Mouse (Mus musculus) heart, embryonic 16.5 days (tissue): ENCODE data around the gene 4930590J08Rik. TPM values are rescaled to one million over a fixed set of nuclear protein-coding genes. Genes with fewer than 3 reads are reported as not detected.
A peak's percentile ranks its signal among the peaks of the same experiment; 100 is the strongest.
"Not testable (repeated sequence)": the region's sequence is repeated elsewhere in the genome, so short reads cannot be mapped to it uniquely, and the experiment has no call there.

Experiments
- ATAC-seq: fragments of 200-750 bp; cut with Nextera tagmentation; replicated peaks from 2 replicates; pipeline ENCODE4 v1.8.0; 2017; ENCODE audit warnings: moderate number of reproducible peaks; ENCODE audit not compliant: insufficient read depth, low FRiP score; ENCODE audit errors: extremely low read depth
- H3K27ac ChIP-seq: fragments of 300-500 bp; sonication (generic); 2 replicates; pipeline ENCODE4 v1.5.1; 2014; ENCODE audit warnings: mild to moderate bottlenecking, low read length, control low read depth, moderate library complexity
- H3K27me3 ChIP-seq: fragments of 300-500 bp; sonication (generic); 2 replicates; pipeline ENCODE4 v1.6.1; 2014; ENCODE audit warnings: low read length, mixed read lengths; ENCODE audit not compliant: control insufficient read depth, insufficient read depth
- H3K36me3 ChIP-seq: fragments of 300-500 bp; sonication (generic); 2 replicates; pipeline ENCODE4 v1.6.1; 2014; ENCODE audit not compliant: control insufficient read depth, insufficient read depth
- H3K4me1 ChIP-seq: fragments of 300-500 bp; sonication (generic); 2 replicates; pipeline ENCODE4 v1.6.1; 2014; ENCODE audit warnings: low read length, mixed read lengths; ENCODE audit not compliant: control insufficient read depth, insufficient read depth
- H3K4me2 ChIP-seq: fragments of 300-500 bp; sonication (generic); 2 replicates; pipeline ENCODE4 v1.6.1; 2014; ENCODE audit warnings: low read depth, mild to moderate bottlenecking, control low read depth, low read length
- H3K4me3 ChIP-seq: fragments of 300-500 bp; sonication (generic); 2 replicates; pipeline ENCODE4 v1.5.1; 2014; ENCODE audit warnings: mild to moderate bottlenecking, control low read depth, low read length
- H3K9ac ChIP-seq: fragments of 300-500 bp; sonication (generic); 2 replicates; pipeline ENCODE4 v1.6.1; 2014; ENCODE audit warnings: low read length, control low read depth
- H3K9me3 ChIP-seq: fragments of 300-500 bp; sonication (generic); replicated peaks from 2 replicates; pipeline ENCODE4 v1.6.1; 2016; ENCODE audit warnings: low read length; ENCODE audit not compliant: control insufficient read depth
- WGBS: fragments of 180-500 bp; shearing (Covaris S2); extraction: QIAGEN DNeasy Blood & Tissue Kit; methylation state at CpG from one replicate; pipeline ENCODE4 v1.1.7; 2014; 5-methylcytosine and 5-hydroxymethylcytosine counted together
- polyA plus RNA-seq: library from polyadenylated mRNA; unstranded; fragments of >200 nt; fragmentation: Nextera tagmentation; extraction: Ambion mirVana; gene quantifications from 2 replicates; pipeline ENCODE4 v1.2.1, GENCODE M21; 2015

Gene 4930590J08Rik
- polyA plus RNA-seq, 1 experiment from 2014 or later: 0.46 TPM

GRCm38 (mm10) chr6:91938491-91938890, 35.9 kb downstream of the 4930590J08Rik start:
- no peak overlapping the region for H3K9ac ChIP-seq
- no peaks in the 10 kb centered on the region for H3K4me1 ChIP-seq
- 57% methylated on average over 4 of the region's 4 CpGs for WGBS
- H3K27me3 ChIP-seq: no peaks in the 10 kb centered on the region
- no peaks in the 10 kb centered on the region for H3K36me3 ChIP-seq
- no peak overlapping the region for H3K27ac ChIP-seq
- no peak overlapping the region for H3K4me3 ChIP-seq
- no peak for ATAC-seq
- H3K4me2 ChIP-seq: no peak overlapping the region
- H3K9me3 ChIP-seq: no peaks in the 10 kb centered on the region; the same call in 1 of the 2 replicates

- Histone ChIP-seq H3K9ac (no peak overlapping the region), H3K9me3 (no peaks in the 10 kb centered on the region), H3K27ac (no peak overlapping the region), H3K27me3 (no peaks in the 10 kb centered on the region), H3K36me3 (no peaks in the 10 kb centered on the region), H3K4me2 (no peak overlapping the region), H3K4me1 (no peaks in the 10 kb centered on the region), H3K4me3 (no peak overlapping the region)
- WGBS: 54% methylated on average over 2 of the region's 2 CpGs
- ATAC-seq: no peak
These were observed 45.8 kb downstream of the 4930590J08Rik start for GRCm38 (mm10) chr6:91948426-91948825.

GRCm38 (mm10) chr6:91958015-91958414, 55.4 kb downstream of the 4930590J08Rik start:
- not testable (repeated sequence) for H3K9me3 ChIP-seq, H3K36me3 ChIP-seq, H3K4me3 ChIP-seq, H3K4me2 ChIP-seq, H3K27me3 ChIP-seq, H3K27ac ChIP-seq, H3K9ac ChIP-seq, H3K4me1 ChIP-seq, ATAC-seq
- 31% methylated on average over 1 of the region's 8 CpGs for WGBS

- Histone ChIP-seq H3K36me3 (no peaks in the 10 kb centered on the region), H3K9me3 (no peaks in the 10 kb centered on the region), H3K4me3 (peak overlapping the region; percentile 2; the same call in 1 of the 2 replicates), H3K4me2 (peak overlapping the region; percentile 8), H3K27ac (peak overlapping the region; percentile 68), H3K4me1 (no peaks in the 10 kb centered on the region; the same call in 1 of the 2 replicates), H3K27me3 (no peaks in the 10 kb centered on the region), H3K9ac (no peak overlapping the region)
- peak; percentile 80 for ATAC-seq
- 23% methylated on average over 8 of the region's 8 CpGs for whole genome bisulfite sequencing
These were observed 57.6 kb downstream of the 4930590J08Rik start for GRCm38 (mm10) chr6:91960028-91960811.

GRCm38 (mm10) chr6:91963429-91963828, 60.8 kb downstream of the 4930590J08Rik start:
- ATAC-seq: no peak
- no peak overlapping the region for H3K9ac ChIP-seq
- no peak overlapping the region for H3K4me3 ChIP-seq
- WGBS: 40% methylated on average over 4 of the region's 4 CpGs
- no peak overlapping the region for H3K27ac ChIP-seq
- H3K4me2 ChIP-seq: no peak overlapping the region
- no peaks in the 10 kb centered on the region; the same call in 1 of the 2 replicates for H3K4me1 ChIP-seq
- no peaks in the 10 kb centered on the region for H3K27me3 ChIP-seq
- no peaks in the 10 kb centered on the region for H3K9me3 ChIP-seq
- no peaks in the 10 kb centered on the region for H3K36me3 ChIP-seq

GRCm38 (mm10) chr6:91965060-91965459, 62.5 kb downstream of the 4930590J08Rik start:
- whole genome bisulfite sequencing: 80% methylated on average over 8 of the region's 8 CpGs
- Histone ChIP-seq H3K9me3 (no peaks in the 10 kb centered on the region), H3K9ac (no peak overlapping the region), H3K4me2 (no peak overlapping the region), H3K36me3 (no peaks in the 10 kb centered on the region), H3K27ac (no peak overlapping the region), H3K4me1 (no peaks in the 10 kb centered on the region; the same call in 1 of the 2 replicates), H3K4me3 (no peak overlapping the region), H3K27me3 (no peaks in the 10 kb centered on the region)
- ATAC-seq: no peak

GRCm38 (mm10) chr6:91966006-91966405, 63.4 kb downstream of the 4930590J08Rik start:
- H3K4me2 ChIP-seq: no peak overlapping the region
- H3K4me1 ChIP-seq: no peaks in the 10 kb centered on the region; the same call in 1 of the 2 replicates
- H3K9ac ChIP-seq: no peak overlapping the region
- ATAC-seq: no peak
- WGBS: 34% methylated on average over 6 of the region's 6 CpGs
- no peak overlapping the region for H3K4me3 ChIP-seq
- no peaks in the 10 kb centered on the region for H3K36me3 ChIP-seq
- no peaks in the 10 kb centered on the region for H3K9me3 ChIP-seq
- H3K27ac ChIP-seq: no peak overlapping the region
- H3K27me3 ChIP-seq: no peaks in the 10 kb centered on the region

- H3K27me3 ChIP-seq: peaks cover 10% of the 10 kb centered on the region
- no peak overlapping the region for H3K4me3 ChIP-seq
- no peaks in the 10 kb centered on the region for H3K9me3 ChIP-seq
- WGBS: 37% methylated on average over 9 of the region's 9 CpGs
- no peak overlapping the region for H3K4me2 ChIP-seq
- peak; percentile 89 for ATAC-seq
- H3K27ac ChIP-seq: peak overlapping the region; percentile 84
- peaks cover 4% of the 10 kb centered on the region; the same call in 1 of the 2 replicates for H3K4me1 ChIP-seq
- H3K36me3 ChIP-seq: no peaks in the 10 kb centered on the region
- H3K9ac ChIP-seq: no peak overlapping the region
These were observed 69.6 kb downstream of the 4930590J08Rik start for GRCm38 (mm10) chr6:91972201-91972646.

- Histone ChIP-seq H3K4me3 (no peak overlapping the region), H3K27me3 (peaks cover 20% of the 10 kb centered on the region), H3K36me3 (no peaks in the 10 kb centered on the region), H3K9me3 (no peaks in the 10 kb centered on the region), H3K9ac (no peak overlapping the region), H3K27ac (peak overlapping the region; percentile 24), H3K4me1 (peaks cover 6% of the 10 kb centered on the region), H3K4me2 (no peak overlapping the region)
- ATAC-seq: no peak
- WGBS: 56% methylated on average over 6 of the region's 6 CpGs
These were observed 71.4 kb downstream of the 4930590J08Rik start for GRCm38 (mm10) chr6:91973972-91974371.
